Mouse (Mus musculus) induced T-regulatory cell, adult 2 months (primary cell): Measurements from ENCODE around the gene Neurl1b.

Experiments
- DNase-seq: peaks from one replicate; pipeline ENCODE4 v3.0.0-alpha.2; 2012; ENCODE audit warnings: low read depth

Neurl1b gene

DNA sequence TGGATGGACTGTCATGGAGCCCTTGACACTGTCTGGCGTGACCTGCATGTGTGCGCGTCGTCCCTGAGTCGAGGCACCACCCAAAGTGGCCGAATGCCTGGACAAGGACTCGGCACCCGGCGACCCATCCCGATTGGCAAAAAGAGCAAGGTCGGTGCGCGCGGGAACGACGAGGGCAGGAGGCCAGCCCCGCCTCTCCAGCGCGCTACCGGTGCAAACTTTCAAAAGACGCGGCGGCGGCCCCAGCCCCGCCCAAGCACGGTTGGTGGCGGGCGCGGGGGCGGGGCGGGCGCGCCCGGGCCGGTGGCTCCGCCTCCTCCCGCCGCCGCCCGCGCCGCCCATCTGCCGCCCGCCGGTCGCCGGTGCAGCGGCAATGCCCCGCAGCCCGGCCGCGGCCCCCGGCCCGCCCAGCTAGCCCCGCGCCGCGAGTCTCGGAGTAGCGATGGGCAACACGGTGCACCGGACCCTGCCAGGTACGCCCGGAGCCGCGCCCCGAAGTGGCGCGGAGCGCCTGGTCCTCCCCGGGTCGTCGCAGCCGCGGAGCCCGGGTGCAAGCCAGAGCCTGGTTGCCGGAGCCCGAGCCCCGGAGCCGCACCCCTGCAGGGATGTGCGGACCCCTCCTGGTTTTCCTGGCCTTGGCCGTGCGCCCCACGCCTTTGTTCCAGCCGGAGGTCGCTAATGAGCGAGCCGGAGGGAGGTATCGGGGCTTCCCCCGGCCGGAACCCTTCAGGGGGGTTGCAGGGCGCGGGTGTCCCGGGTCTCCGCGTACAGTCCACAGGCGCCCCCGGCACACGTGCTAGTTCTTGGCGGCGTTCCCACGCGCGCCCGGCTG lies at the start of gene Neurl1b:
Gene Neurl1b (plus strand): TSS at position 307 of the 832 bp plus-strand sequence.
- peak; percentile 81 for DNase-seq

DNA sequence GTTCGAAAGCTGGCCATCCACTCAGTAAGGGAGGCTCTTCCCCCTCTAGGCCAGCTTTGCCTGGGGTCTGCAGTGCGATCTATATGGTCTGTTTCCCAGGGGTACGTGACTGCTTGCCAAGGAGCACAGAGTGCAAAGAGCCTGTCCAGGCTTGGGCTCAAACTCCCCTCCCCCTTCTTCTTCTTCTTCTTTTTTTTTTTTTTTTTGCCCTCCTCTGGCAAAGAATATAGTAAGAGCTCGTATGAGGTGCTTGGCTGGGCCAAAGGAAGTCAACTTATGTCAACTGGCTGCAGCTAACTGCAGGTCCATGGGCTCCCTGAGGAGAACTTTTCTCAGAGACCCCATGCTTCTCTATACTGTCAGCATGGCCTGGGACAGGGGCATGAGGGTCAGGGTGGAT lies 47.8 kb upstream of the Neurl1b start:
- DNase-seq, result no peak

DNA sequence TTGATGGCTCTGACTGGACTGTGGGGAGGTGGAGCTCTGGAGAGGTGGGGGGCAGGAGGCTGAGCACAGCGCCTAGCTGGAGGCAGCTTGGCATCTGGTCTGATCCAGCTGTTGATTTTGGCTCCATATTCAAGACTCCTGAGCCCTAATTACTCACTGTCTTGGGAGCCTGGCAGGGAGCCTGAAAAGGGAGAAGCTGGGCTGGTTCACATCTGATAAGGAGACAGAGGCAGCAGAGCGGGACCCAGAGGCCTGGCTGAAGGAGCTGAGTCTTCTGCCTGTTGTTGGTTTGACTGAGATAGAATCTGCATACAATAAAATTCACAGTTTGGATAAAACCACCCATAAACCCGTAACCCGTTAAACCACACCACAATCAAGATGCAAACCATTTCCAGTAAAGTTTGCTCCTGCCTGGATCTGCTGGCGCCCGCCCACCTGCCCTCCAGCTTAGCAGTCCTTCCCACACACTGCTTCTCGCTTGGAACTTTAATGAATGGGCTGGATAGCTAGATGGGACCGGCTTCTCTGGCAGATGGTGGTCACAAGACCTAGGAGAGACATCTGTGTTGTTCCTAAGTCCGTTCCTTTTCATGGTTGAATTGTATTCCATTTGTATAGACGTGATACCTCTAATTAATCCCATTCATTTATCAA lies 46.2 kb upstream of the Neurl1b start:
- DNase-seq, result no peak

DNA sequence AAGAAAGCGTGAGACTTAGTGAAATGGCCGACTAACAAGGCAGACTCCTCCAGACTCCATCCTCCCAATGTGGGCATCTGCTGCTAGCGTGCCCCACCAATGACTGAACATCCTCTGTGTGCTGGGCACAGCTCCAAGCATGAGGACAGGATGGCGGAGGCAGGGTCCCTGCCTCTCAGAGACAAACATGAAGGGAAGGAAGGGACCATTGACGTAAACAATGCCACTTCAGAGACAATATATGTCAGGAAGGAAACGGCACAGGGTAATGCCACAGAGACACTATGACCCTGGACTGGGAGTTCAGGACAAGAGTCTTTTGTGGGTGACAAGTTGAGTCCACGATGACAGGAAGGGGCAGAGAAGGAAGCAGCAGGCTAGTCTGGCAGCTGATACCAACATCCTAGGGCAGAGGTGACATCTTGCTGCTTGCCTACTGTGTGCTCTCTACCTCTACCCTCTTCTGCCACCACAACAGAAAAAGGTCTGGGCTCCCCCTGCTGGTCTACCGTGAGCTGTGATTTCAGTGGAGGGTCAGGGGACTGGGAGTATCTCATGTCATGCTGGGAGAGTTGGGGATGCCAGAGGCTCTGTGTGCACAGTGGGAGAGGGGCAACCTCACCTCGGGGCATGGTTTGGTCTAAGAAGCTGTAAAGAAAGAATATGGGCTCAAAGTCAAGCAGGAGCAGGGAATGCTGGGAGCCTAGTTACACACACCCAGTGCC lies 43.9 kb upstream of the Neurl1b start:
- peak; percentile 67 for DNase-seq

DNA sequence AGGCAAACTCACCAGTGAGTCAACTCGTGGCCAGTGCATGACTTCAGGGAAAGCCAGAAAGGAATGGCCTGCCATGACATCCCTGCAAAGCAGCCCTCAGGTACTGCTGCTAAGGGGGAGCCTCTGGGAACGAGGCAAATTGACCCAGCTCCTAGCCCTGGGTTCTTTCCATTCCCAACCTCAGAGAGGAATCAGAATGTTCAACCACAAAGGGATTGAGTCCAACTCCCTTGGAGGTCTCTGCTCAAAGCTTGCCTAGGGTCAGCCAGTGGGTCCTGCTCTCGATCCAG lies 43.4 kb upstream of the Neurl1b start:
- DNase-seq, result no peak

DNA sequence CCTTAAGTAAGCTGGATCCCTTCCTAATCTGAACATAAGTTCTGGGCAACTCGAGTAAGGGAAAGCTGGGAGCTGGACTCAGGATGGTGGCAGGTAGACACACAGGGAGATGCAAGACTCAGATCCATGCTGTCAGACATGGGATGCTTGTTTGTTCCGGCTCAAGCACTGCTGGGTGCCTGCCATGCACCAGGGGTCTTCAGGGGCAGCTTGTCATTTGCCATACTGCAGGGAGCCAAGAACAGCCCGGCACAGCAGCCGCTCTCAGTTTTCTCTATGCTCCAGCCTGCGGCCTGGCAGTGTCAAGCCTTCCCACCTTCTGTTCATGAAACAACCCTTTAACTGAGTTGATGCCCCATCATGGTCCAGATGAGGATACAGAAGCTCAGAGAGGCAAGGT lies 41.4 kb upstream of the Neurl1b start:
- DNase-seq, result no peak

DNA sequence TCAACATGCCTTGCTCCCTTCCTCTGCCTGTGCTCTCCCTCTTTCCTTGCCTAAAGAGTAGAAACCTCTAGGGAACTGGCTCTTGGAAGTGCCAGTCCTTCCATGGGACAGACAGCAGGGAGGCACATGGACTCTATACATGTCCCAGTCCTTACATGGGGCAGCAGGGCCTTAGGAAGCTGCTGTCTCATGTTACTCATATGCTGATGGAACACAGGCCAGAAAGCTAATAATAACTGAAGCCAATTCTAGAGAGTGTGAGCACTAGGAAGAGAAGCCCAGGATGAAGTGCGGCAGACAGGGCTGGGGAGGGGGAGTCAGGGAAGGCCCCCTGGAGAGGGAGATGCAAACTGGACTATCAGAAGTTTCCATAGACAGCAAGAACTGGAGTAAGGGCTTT lies 38.2 kb upstream of the Neurl1b start:
- DNase-seq, result no peak

DNA sequence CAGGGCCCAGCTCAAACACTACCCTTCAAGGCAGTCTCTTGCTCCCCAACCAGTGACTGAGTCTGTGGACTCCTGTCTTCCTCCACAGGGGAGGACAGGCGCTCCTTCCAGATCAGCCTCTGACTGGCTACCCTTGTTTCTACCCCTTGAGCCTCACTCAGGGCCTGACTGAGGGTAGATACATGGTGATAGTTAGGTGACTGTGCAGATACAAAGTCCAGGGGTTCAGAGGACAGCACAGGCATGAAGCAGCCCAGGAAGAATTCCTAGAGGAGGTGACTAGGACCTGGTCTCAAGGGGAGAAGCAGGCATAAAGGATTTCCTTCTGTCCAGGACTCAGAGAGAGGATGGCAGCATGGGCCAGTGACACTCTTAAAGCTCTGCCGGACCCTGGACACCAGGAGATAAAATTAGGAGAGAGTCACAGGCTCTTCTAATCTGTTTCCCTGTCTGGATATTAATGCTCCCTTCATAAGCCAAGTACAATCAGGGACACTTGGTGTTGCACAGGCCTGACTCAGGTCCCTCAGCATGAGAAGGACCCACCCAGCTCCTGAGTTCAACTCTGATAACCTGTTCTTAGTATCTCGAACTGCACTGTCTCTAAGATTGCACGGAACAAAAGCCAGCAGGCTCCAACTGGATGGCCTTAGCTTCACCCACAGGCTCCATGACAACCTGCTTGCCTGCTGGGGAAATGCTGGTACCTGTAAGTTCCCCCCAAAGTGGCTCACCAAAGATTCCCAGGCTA lies 37.5 kb upstream of the Neurl1b start:
- no peak for DNase-seq

DNA sequence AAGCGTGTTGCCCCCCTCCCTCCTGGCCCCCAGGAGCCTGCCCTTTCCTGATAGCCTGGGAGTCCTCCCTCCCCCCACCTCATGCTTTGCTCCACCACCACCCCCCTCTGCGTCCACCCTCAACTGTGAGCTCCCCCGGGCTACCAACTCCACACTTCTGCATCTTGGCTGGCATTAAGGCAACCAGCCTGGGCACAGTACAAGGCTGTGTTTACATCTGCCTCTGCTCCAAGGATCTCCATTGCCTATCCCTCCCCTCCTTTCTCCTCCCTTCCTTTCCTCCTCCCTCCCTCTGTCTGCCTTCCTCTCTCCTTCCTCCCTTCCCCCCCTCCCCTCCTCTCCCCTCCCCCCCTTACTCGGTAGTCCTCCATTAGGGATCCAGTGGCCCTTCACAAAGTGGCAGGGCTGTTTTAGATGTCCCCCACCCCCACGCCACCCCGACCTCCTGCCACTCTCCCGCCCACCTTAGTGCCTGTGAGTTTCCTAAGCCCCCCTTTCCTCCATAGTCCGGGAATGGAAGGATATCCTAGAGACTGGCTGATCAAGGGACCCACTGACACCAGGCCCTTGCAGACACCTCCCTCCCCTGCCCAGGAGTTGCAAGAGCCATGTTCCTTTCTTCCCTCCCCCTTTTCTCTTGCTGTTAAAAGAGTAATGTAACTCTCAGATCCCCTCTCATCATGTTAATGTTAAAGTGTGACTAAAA lies 34.2 kb upstream of the Neurl1b start:
- DNase-seq, result no peak

DNA sequence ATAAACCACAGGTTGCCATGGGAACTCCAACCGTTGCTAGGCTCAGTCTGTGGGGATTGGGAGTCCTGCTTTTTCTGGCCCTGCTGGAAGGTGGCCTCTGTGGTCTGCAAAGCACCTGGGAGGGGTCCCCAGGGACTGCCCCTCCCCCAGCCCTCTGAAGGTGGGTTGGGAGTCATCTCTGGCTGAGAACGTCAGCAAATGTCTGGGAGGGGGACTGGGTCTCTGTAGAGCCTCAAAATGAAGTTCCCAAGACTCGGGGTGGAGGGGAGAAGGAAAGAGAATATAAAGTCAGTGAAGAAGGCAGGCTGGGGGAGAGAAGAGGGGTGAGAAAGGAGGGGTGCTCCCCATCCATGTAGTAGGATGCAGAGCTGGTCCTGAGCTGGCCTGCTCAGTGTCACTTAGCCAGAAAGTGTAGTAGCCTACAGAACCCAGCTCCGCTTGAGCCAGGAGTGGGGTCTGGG lies 33.6 kb upstream of the Neurl1b start:
- no peak for DNase-seq

DNA sequence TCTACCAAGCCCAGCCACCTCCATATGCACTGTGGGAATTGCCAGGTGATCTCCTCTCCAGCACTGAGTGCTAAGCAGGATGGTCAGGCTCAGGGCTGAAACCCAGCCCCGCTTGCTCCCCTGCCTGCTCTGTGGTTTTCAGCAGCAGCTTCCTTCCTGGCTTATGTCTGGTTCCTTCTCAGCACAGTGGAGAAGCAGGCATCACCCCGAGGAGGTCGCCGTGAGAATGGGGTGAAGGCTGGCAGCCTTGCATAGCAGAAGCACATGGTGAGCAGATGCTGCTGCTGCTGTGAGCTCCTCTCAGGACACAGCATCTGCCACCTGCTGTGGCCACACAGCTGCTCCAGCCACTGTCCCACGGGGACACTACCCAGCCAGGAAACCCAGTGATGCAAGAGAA lies 33.0 kb upstream of the Neurl1b start:
- DNase-seq, result no peak

DNA sequence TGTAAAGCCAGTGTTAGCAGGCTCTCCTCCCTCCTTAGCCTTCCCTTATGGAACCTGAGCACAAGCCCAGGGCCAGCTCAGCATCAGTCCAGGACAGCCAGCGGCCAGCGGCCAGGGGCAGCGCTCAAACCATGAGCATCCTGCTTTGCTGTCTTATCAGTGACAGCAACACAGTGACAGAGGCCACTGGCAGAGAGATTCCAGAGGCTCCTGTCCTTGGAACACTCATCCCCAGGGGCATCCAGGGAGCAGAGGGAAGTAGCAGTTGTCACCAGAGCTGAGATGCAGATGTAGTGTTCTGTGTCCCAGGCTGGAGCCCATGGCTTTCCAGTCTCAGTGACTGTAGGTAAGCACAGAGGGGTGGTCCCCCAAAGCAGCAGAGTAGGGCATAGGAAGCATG lies 32.5 kb upstream of the Neurl1b start:
- no peak for DNase-seq

DNA sequence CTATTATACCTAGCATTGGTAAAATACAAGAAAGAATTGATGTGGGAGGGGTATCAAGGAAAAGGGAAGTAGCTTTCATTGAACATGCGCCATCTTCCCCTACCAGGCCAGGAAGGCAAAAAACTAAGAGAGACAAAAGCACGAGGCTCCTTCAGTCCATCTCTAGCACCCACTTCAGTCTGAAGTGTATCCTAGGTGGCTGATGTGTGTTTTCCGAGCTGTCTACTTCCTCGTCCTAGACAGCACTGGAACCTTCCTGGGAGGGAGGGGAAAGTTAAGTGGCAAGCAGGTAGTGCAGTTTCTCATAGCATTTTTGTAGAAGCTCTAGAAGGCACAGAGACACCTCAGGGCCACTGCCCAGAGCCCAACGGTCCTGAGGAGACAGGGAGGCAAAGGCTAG lies 31.9 kb upstream of the Neurl1b start:
- DNase-seq, result no peak

DNA sequence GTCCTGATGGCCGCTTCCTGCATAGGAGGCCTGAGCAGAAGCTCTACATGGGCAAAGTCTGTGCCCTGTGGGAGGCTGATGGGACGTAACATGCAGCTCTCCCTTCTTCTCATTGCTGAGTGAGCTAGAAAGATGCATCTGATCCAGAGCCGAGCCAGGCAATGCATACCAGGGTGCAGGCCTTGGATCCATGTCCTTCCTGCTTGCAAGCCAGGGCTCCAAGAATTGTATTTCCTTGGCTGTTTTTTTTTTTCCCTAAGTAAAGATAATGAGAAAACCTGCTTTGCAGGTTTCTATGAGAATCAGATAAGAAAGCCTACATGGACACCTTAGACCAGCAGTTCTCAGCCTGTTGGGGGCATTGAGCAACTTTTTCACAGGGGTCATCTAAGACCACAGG lies 30.5 kb upstream of the Neurl1b start:
- DNase-seq, result no peak

DNA sequence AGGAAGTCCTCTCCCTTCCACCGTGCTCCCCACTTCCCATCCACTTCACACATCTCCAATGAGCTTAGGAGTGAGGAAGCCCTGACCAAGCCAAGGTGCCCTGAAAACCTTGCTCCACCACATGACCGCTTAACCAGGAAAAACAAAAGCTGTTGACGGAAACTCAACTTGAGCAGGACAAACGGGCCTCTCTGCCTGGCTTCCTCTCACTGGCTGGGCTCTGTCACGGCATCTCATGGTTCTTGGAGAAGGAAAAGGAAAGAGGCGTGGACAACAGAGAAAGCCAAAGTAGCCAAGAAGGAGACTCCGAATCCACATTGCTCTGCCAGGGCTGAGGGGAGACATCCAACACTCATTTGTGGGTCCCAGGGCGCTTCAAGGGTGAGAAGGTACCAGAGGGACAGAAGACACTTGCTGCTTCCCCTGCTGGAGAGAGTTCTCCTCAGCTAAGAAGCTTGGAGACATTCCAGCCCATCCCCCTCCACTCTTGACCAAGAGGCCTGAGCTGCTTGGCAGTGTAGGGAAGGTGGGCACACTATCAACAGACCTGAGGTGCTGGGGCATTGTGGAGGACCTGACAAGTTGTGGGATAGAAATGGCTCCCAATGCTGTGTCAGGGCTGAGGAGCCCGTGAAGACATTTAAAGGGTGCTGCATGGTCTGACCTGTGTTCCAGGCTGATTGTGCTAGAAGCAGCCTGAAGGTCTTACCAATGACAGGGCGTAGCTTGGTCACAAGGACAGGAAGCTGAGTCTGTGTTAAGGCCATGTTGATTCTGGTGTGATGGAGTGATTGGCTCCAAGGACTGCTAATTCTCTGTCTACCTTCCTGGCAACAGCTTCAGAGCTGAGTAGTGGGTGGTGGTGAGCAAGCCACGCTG lies 29.1 kb upstream of the Neurl1b start:
- DNase-seq, result no peak

DNA sequence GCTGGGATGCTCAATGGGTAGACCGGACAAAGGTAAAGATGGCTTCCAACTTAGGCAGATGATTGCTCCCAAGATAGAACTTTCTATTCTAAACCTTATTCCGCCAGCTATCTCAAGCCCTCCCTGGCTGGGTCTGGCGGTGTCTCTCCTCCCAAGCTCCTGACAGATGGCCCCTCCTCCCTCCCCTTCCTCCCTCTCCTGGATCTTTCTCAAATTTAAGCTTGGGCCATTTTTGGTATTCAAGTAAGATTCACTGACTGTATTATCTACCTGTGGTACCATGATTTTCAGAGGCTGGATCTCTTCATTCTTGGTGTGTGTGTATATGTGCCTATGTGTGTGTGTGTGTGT lies 28.5 kb upstream of the Neurl1b start:
- DNase-seq, result no peak

DNA sequence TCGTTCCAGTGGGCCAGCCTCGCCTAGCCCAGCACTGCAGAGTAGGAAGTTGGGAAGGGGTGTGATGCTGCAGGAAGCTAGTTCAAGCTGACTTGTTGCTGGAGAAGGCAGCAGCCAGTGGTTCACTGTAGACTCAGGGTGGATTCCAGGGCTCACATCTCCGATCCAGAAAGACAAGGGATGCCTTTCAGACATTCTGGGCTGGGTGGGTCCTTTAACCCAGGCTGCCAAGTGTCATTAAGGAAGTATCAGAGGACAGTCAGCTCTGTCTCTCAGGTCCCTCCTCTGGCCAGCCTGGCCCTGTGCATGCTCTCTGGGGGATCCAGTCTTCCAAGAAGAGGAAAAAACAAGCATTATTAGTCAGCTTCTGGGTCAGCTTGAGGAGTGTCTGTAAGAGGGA lies 26.5 kb upstream of the Neurl1b start:
- DNase-seq, result no peak

DNA sequence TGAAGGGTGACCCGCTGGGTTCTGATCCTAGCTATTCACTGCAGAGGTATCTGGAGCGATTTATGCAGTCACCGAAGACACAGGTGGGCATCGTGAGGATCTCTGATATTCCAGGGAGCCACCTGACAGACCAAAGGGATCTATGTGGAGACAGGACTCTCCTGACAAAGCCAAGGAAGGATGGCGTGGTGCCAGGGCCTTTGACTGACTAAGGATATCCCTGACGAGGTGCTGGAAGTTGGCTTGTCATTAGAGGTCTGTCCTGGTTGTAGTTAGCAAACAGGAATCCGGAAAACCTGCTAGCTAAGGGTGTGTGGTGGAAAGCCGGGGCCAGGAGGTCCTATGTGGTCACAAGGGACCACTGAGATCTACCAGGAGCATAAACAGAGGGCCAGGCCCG lies 25.4 kb upstream of the Neurl1b start:
- DNase-seq, result no peak

DNA sequence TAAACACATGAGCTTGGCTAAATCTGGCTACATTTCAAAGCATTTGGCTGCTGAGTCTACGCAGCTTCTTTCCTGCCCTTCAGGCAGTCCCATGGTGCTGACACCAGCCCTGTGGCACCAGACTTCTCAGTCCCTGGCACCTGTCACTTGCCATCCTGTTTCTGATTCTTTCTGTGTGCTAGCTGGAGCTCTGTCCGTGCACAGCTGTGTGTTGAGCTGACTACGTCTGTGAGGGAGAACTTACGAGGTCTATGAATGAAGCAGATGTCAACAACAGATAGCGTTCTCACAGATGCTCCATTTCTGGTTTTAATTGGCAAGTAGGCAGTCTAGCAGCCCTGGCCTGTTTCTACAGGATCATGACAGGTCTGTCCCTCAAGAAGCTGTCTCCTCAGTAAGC lies 24.0 kb upstream of the Neurl1b start:
- no peak for DNase-seq

DNA sequence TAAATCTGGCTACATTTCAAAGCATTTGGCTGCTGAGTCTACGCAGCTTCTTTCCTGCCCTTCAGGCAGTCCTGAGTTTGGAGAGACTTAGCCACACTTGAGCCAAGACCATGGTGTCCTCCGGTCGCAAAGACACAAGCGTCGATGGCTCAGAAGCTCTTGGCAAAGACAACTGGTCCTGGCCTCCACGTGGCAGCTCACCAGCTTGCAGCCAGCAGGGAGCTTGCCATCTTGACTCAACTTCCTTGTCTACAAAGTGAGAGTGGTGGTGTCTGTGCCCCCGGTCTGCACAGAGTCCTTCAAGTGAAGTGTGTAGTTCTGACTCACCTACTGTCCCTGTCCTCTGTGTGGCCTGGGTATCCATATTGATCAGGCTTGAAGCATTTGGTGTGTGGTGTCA lies 22.3 kb upstream of the Neurl1b start:
- DNase-seq, result no peak

DNA sequence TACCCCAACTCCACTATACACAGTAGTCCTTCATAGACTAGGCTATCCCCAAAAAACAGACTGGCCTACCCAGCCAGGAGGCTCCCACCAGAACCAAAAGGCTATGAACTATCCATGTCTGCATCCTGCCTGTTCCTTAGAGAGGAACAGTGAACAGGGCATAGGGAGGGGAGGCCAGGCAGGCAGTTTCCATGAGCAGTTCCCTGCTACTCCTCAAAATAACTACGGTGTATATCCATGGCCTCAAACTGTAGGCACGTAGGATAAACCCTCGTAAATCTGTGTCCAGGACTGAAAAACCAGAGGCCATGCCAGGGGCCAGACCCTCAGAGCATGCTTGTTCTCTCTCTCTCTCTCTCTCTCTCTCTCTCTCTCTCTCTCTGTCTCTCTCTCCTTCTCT lies 17.9 kb upstream of the Neurl1b start:
- DNase-seq, result no peak
